Mouse (Mus musculus) embryonic fibroblast, embryonic 13.5 days (primary cell): ENCODE data around the gene Cry2. TPM values are rescaled to one million over a fixed set of nuclear protein-coding genes. Genes with fewer than 3 reads are reported as not detected.

ENCODE experiments used
- H3K27ac ChIP-seq: 2 replicates; pipeline ENCODE4 v1.5.1; 2012; ENCODE audit warnings: low read length, control low read depth, inconsistent platforms; ENCODE audit not compliant: insufficient read depth
- H3K4me1 ChIP-seq: 2 replicates; pipeline ENCODE4 v1.6.1; 2011; ENCODE audit warnings: low read length; ENCODE audit not compliant: control insufficient read depth, insufficient read depth
- H3K4me3 ChIP-seq: 2 replicates; pipeline ENCODE4 v1.5.1; 2011; ENCODE audit warnings: mild to moderate bottlenecking, control low read depth, low read length; ENCODE audit not compliant: insufficient read depth
- CTCF ChIP-seq: IDR thresholded peaks from 2 replicates; pipeline ENCODE4 v1.5.1; 2011; ENCODE audit warnings: mild to moderate bottlenecking, control low read depth, low read length, moderate library complexity, borderline replicate concordance; ENCODE audit not compliant: insufficient read depth
- POLR2A ChIP-seq: IDR thresholded peaks from 2 replicates; pipeline ENCODE4 v1.6.1; 2011; ENCODE audit warnings: low read depth, mild to moderate bottlenecking, control low read depth, low read length, moderate library complexity
- polyA plus RNA-seq: library from polyadenylated mRNA; stranded (reverse); fragments of >200 nt; gene quantifications from 2 replicates; pipeline ENCODE4 v1.2.4, GENCODE M21; 2011; ENCODE audit warnings: low read depth; ENCODE audit not compliant: missing spikeins, insufficient read length

Cry2 gene
- polyA plus RNA-seq, 1 experiment = 16.7 TPM

GRCm38 (mm10) chr2:92372767-92373436 is 60.9 kb downstream of the Cry2 start:
- H3K4me3 ChIP-seq = no peak overlapping the region
- 0 out of 2 replicates have a peak, but pooled peaks cover 2% of the 10 kb centered on the region for H3K4me1 ChIP-seq
- H3K27ac ChIP-seq = no peak overlapping the region
- TF ChIP-seq CTCF = no peak
- TF ChIP-seq POLR2A = no peak

- H3K4me3 ChIP-seq = no peak overlapping the region
- H3K4me1 ChIP-seq = 0 out of 2 replicates have a peak, but pooled peaks cover 2% of the 10 kb centered on the region
- H3K27ac ChIP-seq = no peak overlapping the region
- no peak for TF ChIP-seq POLR2A
- TF ChIP-seq CTCF = no peak
Observed at GRCm38 (mm10) chr2:92371971-92372690, 61.7 kb downstream of the Cry2 start.

DNA sequence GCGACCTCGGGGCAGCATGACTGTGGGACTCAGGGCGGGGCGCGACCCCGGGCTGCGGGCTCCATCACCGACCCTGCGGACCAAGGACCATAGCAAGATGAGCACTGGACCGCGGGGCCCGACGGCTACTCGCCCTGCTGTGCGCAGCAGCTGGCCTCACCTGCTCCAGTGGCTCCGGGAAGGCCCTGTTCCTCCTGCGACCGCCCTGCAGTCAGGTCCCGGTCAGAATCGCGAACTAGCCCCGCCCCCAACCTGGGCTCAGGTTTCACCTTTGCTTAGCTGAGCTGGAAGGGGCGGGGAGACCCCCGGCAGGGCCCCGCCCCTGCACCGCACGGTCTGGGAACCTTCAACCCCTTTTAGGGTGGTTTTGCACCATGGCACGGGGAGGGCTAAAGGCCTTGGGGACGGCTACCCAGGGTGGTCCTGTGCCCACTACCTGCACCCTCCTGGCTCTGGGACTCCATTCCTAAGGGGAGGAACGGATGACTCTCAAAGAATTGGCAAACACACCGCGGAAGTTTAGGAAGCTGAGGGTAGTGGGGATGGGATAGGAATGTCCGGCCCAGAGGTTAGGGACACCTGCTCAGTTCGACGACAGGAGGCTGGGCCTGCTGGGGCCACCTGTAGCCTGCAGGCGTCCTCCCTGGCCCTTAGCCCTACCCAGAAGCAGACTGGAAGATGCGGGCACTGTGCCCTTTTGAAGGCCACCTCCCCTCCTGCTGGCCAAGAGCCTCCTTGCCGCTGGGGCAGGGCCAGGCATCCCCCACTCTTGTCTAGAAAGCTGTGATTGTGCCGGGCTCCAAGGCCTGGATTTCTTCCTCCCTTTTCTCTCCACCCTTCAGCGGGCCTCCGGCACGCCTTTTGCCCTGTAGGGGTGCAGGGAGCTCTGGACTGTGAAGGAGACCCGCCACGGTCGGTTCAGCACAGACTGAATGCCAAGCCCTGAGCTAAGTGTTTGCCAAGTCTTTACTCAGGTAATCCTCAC is 62.7 kb downstream of the Cry2 start:
- TF ChIP-seq POLR2A = no peak
- no peak for TF ChIP-seq CTCF
- no peak overlapping the region for H3K27ac ChIP-seq
- H3K4me3 ChIP-seq = no peak overlapping the region
- no peaks in the 10 kb centered on the region for H3K4me1 ChIP-seq

GRCm38 (mm10) chr2:92370375-92370774 is 63.5 kb downstream of the Cry2 start:
- H3K4me1 ChIP-seq = no peaks in the 10 kb centered on the region
- H3K4me3 ChIP-seq = no peak overlapping the region
- no peak overlapping the region for H3K27ac ChIP-seq
- no peak for TF ChIP-seq CTCF
- no peak for TF ChIP-seq POLR2A

GRCm38 (mm10) chr2:92367383-92368029 is 66.3 kb downstream of the Cry2 start:
- H3K4me1 ChIP-seq = no peaks in the 10 kb centered on the region
- H3K27ac ChIP-seq = no peak overlapping the region
- H3K4me3 ChIP-seq = no peak overlapping the region
- TF ChIP-seq POLR2A = no peak
- no peak for TF ChIP-seq CTCF

GRCm38 (mm10) chr2:92365568-92365967 is 68.3 kb downstream of the Cry2 start:
- Histone ChIP-seq H3K4me1 (no peaks in the 10 kb centered on the region), H3K4me3 (no peak overlapping the region), H3K27ac (no peak overlapping the region)
- TF ChIP-seq POLR2A (no peak), CTCF (no peak)

- TF ChIP-seq POLR2A (no peak), CTCF (no peak)
- H3K4me1 ChIP-seq = no peaks in the 10 kb centered on the region
- H3K27ac ChIP-seq = no peak overlapping the region
- no peak overlapping the region for H3K4me3 ChIP-seq
Observed at GRCm38 (mm10) chr2:92364086-92364485, 69.8 kb downstream of the Cry2 start.

- no peaks in the 10 kb centered on the region for H3K4me1 ChIP-seq
- TF ChIP-seq CTCF (no peak), POLR2A (no peak)
- no peak overlapping the region for H3K4me3 ChIP-seq
- no peak overlapping the region for H3K27ac ChIP-seq
Observed at GRCm38 (mm10) chr2:92362571-92363228, 71.1 kb downstream of the Cry2 start.
